Mouse (Mus musculus) liver, adult 2 months (tissue): Measurements from ENCODE around the gene Gabbr2.

Experiments
- CTCF ChIP-seq: fragments of 200-500 bp; IDR thresholded peaks from 2 replicates; pipeline ENCODE4 v1.5.1; 2011; ENCODE audit warnings: low read depth, low read length, control low read depth
- POLR2A ChIP-seq: fragments of 200-500 bp; IDR thresholded peaks from 2 replicates; pipeline ENCODE4 v1.6.1; 2011; ENCODE audit warnings: low read length, control low read depth; ENCODE audit not compliant: insufficient read depth; ENCODE audit errors: extremely low read depth

DNA sequence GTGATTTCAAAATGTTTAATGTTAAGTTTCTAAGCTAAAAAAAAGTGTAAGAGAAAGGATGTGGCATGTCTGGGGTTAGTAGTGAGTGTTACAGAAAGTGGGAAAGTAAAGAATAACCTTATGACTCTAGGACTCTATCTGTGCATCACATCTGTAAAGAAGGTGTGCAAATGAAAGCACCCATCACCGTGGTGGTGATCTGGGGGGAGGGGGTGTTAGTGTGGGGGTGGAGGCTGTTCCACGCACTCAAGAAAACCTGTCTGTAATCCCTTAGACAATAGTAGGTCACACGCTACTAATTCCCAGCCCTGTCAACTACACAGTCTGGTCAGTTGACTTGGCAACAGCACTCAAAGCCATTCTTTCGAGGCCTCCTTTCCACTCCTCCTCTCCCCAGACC is 350.4 kb downstream of the Gabbr2 start:
- TF ChIP-seq POLR2A (no peak), CTCF (no peak)
